Mouse (Mus musculus): ENCODE measurements at regions not wholly inside any gene's neighbourhood (a gene's known extent, or its start where the extent isn't known, plus 50 kb on each side); places are given as distances from the start of the nearest gene placed in this dataset.

DNA sequence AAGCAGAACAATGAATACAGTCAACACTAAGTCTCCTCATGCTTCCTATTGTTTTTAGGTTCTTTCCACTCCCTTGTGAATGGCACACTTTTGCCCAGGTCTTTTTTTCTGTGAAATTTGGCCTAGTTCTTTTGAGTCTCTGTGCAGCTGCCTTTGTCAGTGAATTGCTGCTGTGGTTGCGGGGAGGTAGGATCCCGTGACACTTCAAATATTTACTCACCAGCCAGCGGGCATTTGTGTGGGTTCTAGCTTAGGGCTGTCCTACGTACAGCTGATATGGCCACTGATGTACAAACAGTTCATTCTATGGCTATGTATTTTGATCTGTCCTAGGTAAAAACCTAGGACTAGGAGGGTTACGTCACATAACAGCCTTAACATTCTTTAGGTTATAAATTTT lies 112.1 kb downstream of the Ube2e3 start:
- 85% methylated on average over 5 of the region's 5 CpGs for WGBS

DNA sequence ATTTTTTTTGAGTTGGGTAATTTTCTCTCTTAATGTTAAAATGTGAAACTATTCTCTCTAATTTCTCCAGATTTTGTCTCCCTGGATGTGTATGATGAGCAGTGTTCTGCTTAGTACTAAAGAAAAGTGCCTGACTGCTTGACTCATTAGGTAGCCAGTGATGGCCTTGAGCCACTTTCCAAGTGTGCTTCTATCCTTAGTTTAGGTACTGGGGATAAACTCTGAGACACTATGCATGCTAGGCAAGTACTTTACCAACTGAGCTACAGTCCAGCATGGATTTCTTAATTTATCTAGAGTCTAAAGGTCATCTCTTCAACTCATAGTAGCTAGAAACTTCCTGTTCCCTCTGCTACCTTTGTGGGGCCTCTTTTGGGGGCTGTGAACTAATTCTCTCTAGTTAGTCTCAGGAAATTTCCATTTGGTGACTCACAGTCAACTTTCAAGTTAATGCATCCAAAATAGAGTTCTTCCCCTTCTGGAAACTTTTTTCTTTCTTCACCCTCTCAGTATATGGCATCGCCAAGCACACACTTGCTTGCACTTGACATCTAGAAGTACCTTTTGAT lies 112.8 kb downstream of the Ube2e3 start:
- H3K36me3 ChIP-seq (ENCODE audit: control insufficient read depth, insufficient read depth, low read length), result no peaks in the 10 kb centered on the region
- H3K4me3 ChIP-seq (ENCODE audit: extremely low read depth, insufficient read depth, insufficient read length), result no peak overlapping the region
- peaks cover 4% of the 10 kb centered on the region for H3K4me1 ChIP-seq (ENCODE audit: control insufficient read depth, insufficient read depth, insufficient read length)
- no peak for DNase-seq (ENCODE audit: low read depth in 1 of 2, low spot score in 2 of 2)
- no peak overlapping the region for H3K27ac ChIP-seq (ENCODE audit: insufficient read depth, low read length)
- 54% methylated on average over 1 of the region's 1 CpGs for WGBS
- no peaks in the 10 kb centered on the region for H3K27me3 ChIP-seq (ENCODE audit: control insufficient read depth, insufficient read depth, low read length)
- TF ChIP-seq CTCF (IDR thresholded peaks at IDR 0.05; ENCODE audit: extremely low read depth, insufficient read depth, insufficient read length, insufficient replicate concordance) (no peak), POLR2A (IDR thresholded peaks at IDR 0.05; ENCODE audit: low read depth, low read length) (no peak)

More for the DNA sequence above, 112.1 kb downstream of the Ube2e3 start:
- Histone ChIP-seq H3K27ac (ENCODE audit: insufficient read depth, low read length) (peak overlapping the region; percentile 18), H3K4me1 (ENCODE audit: control insufficient read depth, insufficient read depth, insufficient read length) (peaks cover 4% of the 10 kb centered on the region), H3K4me3 (ENCODE audit: extremely low read depth, insufficient read depth, insufficient read length) (no peak overlapping the region), H3K36me3 (ENCODE audit: control insufficient read depth, insufficient read depth, low read length) (no peaks in the 10 kb centered on the region), H3K27me3 (ENCODE audit: control insufficient read depth, insufficient read depth, low read length) (no peaks in the 10 kb centered on the region)
- no peak for TF ChIP-seq CTCF (IDR thresholded peaks at IDR 0.05; ENCODE audit: extremely low read depth, insufficient read depth, insufficient read length, insufficient replicate concordance)
- no peak for TF ChIP-seq POLR2A (IDR thresholded peaks at IDR 0.05; ENCODE audit: low read depth, low read length)
- DNase-seq (ENCODE audit: low read depth in 1 of 2, low spot score in 2 of 2), result no peak

DNA sequence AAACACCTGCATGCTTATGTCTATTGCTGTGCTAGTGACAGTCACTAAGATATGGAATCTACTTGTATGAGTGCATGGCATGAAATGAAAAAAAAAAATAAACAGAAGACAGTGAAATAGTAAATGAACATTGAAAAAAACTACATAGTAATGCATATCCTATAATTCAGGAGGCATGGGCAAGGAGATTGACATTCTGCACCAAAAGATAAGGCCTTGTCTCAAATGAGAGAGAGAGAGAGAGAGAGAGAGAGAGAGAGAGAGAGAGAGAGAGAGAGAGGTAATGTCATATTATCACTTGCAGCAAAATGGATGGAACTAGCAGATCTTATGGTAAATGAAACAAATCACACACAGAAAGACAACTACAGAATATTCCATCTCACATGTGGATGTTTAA lies 115.4 kb downstream of the Ube2e3 start:
- Histone ChIP-seq H3K36me3 (ENCODE audit: control insufficient read depth, insufficient read depth, low read length) (no peaks in the 10 kb centered on the region), H3K27me3 (ENCODE audit: control insufficient read depth, insufficient read depth, low read length) (no peaks in the 10 kb centered on the region), H3K4me1 (ENCODE audit: control insufficient read depth, insufficient read depth, insufficient read length) (peaks cover 4% of the 10 kb centered on the region), H3K4me3 (ENCODE audit: extremely low read depth, insufficient read depth, insufficient read length) (no peak overlapping the region), H3K27ac (ENCODE audit: insufficient read depth, low read length) (no peak overlapping the region)
- TF ChIP-seq POLR2A (IDR thresholded peaks at IDR 0.05; ENCODE audit: low read depth, low read length) (no peak), CTCF (IDR thresholded peaks at IDR 0.05; ENCODE audit: extremely low read depth, insufficient read depth, insufficient read length, insufficient replicate concordance) (no peak)
- no peak for DNase-seq (ENCODE audit: low read depth in 1 of 2, low spot score in 2 of 2)

DNA sequence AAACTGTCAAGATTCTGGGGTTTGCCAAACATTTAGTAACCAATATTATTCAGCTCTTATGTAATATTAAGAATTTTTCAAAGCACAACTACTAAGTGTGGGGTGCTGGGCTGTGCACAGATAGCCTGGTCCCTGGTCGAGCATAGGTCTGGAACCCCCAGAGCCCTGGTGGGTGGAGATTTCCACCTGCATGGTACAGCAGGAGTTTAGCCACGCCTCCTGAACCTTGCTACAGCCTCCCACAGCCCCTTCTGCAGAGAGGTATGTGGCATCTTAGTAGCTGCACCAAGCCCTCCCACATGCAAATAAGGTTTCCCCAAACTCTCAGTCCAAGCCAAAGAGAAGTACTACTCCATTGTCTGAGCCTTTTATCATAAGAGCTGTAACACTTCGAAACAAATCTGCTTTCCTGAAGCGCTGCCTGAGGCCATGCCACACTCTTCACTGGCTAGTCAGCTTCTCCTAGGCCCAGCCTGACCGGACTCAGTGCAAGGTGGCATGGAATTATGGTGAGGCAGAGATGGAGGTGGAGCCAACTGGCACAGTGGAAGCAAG lies 116.1 kb downstream of the Ube2e3 start:
- no peaks in the 10 kb centered on the region for H3K36me3 ChIP-seq (ENCODE audit: control insufficient read depth, insufficient read depth, low read length)
- no peak for DNase-seq (ENCODE audit: low read depth in 1 of 2, low spot score in 2 of 2)
- H3K27me3 ChIP-seq (ENCODE audit: control insufficient read depth, insufficient read depth, low read length), result no peaks in the 10 kb centered on the region
- TF ChIP-seq CTCF (IDR thresholded peaks at IDR 0.05; ENCODE audit: extremely low read depth, insufficient read depth, insufficient read length, insufficient replicate concordance), result no peak
- no peak for TF ChIP-seq POLR2A (IDR thresholded peaks at IDR 0.05; ENCODE audit: low read depth, low read length)
- 78% methylated on average over 5 of the region's 5 CpGs for WGBS
- H3K27ac ChIP-seq (ENCODE audit: insufficient read depth, low read length), result no peak overlapping the region
- no peak overlapping the region for H3K4me3 ChIP-seq (ENCODE audit: extremely low read depth, insufficient read depth, insufficient read length)
- peaks cover 4% of the 10 kb centered on the region for H3K4me1 ChIP-seq (ENCODE audit: control insufficient read depth, insufficient read depth, insufficient read length)

DNA sequence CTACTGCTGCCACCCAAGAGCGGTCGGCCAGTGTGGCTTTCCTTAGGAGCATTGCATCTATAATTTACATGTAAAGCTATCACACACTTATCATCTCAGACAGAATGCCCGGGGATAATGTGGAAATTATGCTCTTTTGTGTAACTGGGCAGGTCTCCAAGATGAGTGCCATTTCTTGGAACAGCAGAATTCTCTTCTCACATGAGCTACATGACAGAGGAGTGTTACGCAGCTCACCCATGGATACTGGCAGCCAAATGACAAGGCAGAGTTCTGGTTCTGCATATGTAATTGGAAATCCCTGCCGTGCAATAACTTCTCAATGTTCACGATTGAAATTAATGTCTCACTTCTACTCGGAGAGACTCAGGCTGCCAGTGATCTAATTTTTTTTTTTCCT lies 119.1 kb downstream of the Ube2e3 start:
- DNase-seq (ENCODE audit: low read depth in 1 of 2, low spot score in 2 of 2), result no peak
- no peak overlapping the region for H3K27ac ChIP-seq (ENCODE audit: insufficient read depth, low read length)
- H3K4me1 ChIP-seq (ENCODE audit: control insufficient read depth, insufficient read depth, insufficient read length), result no peaks in the 10 kb centered on the region
- TF ChIP-seq CTCF (IDR thresholded peaks at IDR 0.05; ENCODE audit: extremely low read depth, insufficient read depth, insufficient read length, insufficient replicate concordance) (no peak), POLR2A (IDR thresholded peaks at IDR 0.05; ENCODE audit: low read depth, low read length) (no peak)
- H3K36me3 ChIP-seq (ENCODE audit: control insufficient read depth, insufficient read depth, low read length), result no peaks in the 10 kb centered on the region
- 92% methylated on average over 7 of the region's 7 CpGs for WGBS
- no peak overlapping the region for H3K4me3 ChIP-seq (ENCODE audit: extremely low read depth, insufficient read depth, insufficient read length)
- no peaks in the 10 kb centered on the region for H3K27me3 ChIP-seq (ENCODE audit: control insufficient read depth, insufficient read depth, low read length)

DNA sequence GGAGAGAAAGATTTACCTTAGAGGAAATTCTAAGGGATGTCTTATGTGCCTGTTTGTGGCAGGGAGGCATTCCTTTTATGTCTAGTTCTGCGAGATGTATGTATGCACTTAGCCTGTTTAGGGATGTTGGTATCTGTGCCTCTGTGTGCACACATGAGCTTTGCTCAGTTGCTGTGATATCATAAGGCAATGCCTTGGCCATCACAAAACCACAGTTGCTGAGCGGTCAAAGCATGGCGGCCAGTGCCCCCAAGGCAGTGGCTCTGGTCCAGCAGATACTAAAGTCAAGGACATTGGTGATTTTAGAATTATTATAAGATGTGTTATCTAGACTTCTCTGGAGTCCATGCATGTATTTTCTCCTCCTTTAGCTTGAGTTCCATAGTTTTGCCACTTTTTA lies 119.5 kb downstream of the Ube2e3 start:
- no peaks in the 10 kb centered on the region for H3K27me3 ChIP-seq (ENCODE audit: control insufficient read depth, insufficient read depth, low read length)
- TF ChIP-seq POLR2A (IDR thresholded peaks at IDR 0.05; ENCODE audit: low read depth, low read length) (no peak), CTCF (IDR thresholded peaks at IDR 0.05; ENCODE audit: extremely low read depth, insufficient read depth, insufficient read length, insufficient replicate concordance) (no peak)
- H3K4me3 ChIP-seq (ENCODE audit: extremely low read depth, insufficient read depth, insufficient read length), result no peak overlapping the region
- H3K36me3 ChIP-seq (ENCODE audit: control insufficient read depth, insufficient read depth, low read length), result no peaks in the 10 kb centered on the region
- no peak overlapping the region for H3K27ac ChIP-seq (ENCODE audit: insufficient read depth, low read length)
- no peaks in the 10 kb centered on the region for H3K4me1 ChIP-seq (ENCODE audit: control insufficient read depth, insufficient read depth, insufficient read length)
- no peak for DNase-seq (ENCODE audit: low read depth in 1 of 2, low spot score in 2 of 2)
- WGBS, result 96% methylated on average over 3 of the region's 3 CpGs

DNA sequence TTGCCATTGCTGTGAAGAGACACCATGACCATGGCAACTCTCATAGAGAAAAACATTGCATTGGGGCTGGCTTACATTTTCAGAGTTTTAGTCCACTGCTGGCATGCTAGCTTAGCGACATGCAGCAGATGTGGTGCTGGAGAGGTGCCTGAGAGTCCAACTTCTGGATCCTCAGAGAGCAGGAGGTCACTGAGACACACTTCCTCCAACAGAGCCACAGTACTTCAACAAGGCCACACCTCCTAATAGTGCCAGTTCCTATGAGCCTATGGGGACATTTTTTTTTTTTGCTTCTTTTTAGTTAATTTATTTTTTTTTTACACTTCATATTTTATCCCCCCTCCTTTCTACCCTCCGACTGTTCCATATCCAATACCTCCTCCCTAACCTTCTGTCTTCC lies 120.3 kb downstream of the Ube2e3 start:
- H3K27me3 ChIP-seq (ENCODE audit: control insufficient read depth, insufficient read depth, low read length), result no peaks in the 10 kb centered on the region
- no peak overlapping the region for H3K4me3 ChIP-seq (ENCODE audit: extremely low read depth, insufficient read depth, insufficient read length)
- DNase-seq (ENCODE audit: low read depth in 1 of 2, low spot score in 2 of 2), result no peak
- no peak for TF ChIP-seq POLR2A (IDR thresholded peaks at IDR 0.05; ENCODE audit: low read depth, low read length)
- TF ChIP-seq CTCF (IDR thresholded peaks at IDR 0.05; ENCODE audit: extremely low read depth, insufficient read depth, insufficient read length, insufficient replicate concordance), result no peak
- H3K4me1 ChIP-seq (ENCODE audit: control insufficient read depth, insufficient read depth, insufficient read length), result no peaks in the 10 kb centered on the region
- 78% methylated on average over 2 of the region's 2 CpGs for WGBS
- H3K27ac ChIP-seq (ENCODE audit: insufficient read depth, low read length), result no peak overlapping the region
- H3K36me3 ChIP-seq (ENCODE audit: control insufficient read depth, insufficient read depth, low read length), result no peaks in the 10 kb centered on the region
